Mouse (Mus musculus) heart, embryonic 16.5 days (tissue): ENCODE data around the gene Chek2. TPM values are rescaled to one million over a fixed set of nuclear protein-coding genes. Genes with fewer than 3 reads are reported as not detected.

Experiments
- ATAC-seq: fragments of 200-750 bp; cut with Nextera tagmentation; replicated peaks from 2 replicates; pipeline ENCODE4 v1.8.0; 2017; ENCODE audit warnings: moderate number of reproducible peaks; ENCODE audit not compliant: insufficient read depth, low FRiP score; ENCODE audit errors: extremely low read depth
- H3K27ac ChIP-seq: fragments of 300-500 bp; sonication (generic); 2 replicates; pipeline ENCODE4 v1.5.1; 2014; ENCODE audit warnings: mild to moderate bottlenecking, low read length, control low read depth, moderate library complexity
- H3K27me3 ChIP-seq: fragments of 300-500 bp; sonication (generic); 2 replicates; pipeline ENCODE4 v1.6.1; 2014; ENCODE audit warnings: low read length, mixed read lengths; ENCODE audit not compliant: control insufficient read depth, insufficient read depth
- H3K36me3 ChIP-seq: fragments of 300-500 bp; sonication (generic); 2 replicates; pipeline ENCODE4 v1.6.1; 2014; ENCODE audit not compliant: control insufficient read depth, insufficient read depth
- H3K4me1 ChIP-seq: fragments of 300-500 bp; sonication (generic); 2 replicates; pipeline ENCODE4 v1.6.1; 2014; ENCODE audit warnings: low read length, mixed read lengths; ENCODE audit not compliant: control insufficient read depth, insufficient read depth
- H3K4me2 ChIP-seq: fragments of 300-500 bp; sonication (generic); 2 replicates; pipeline ENCODE4 v1.6.1; 2014; ENCODE audit warnings: low read depth, mild to moderate bottlenecking, control low read depth, low read length
- H3K4me3 ChIP-seq: fragments of 300-500 bp; sonication (generic); 2 replicates; pipeline ENCODE4 v1.5.1; 2014; ENCODE audit warnings: mild to moderate bottlenecking, control low read depth, low read length
- H3K9ac ChIP-seq: fragments of 300-500 bp; sonication (generic); 2 replicates; pipeline ENCODE4 v1.6.1; 2014; ENCODE audit warnings: low read length, control low read depth
- H3K9me3 ChIP-seq: fragments of 300-500 bp; sonication (generic); replicated peaks from 2 replicates; pipeline ENCODE4 v1.6.1; 2016; ENCODE audit warnings: low read length; ENCODE audit not compliant: control insufficient read depth
- WGBS: fragments of 180-500 bp; shearing (Covaris S2); extraction: QIAGEN DNeasy Blood & Tissue Kit; methylation state at CpG from one replicate; pipeline ENCODE4 v1.1.7; 2014; 5-methylcytosine and 5-hydroxymethylcytosine counted together
- polyA plus RNA-seq: library from polyadenylated mRNA; unstranded; fragments of >200 nt; fragmentation: Nextera tagmentation; extraction: Ambion mirVana; gene quantifications from 2 replicates; pipeline ENCODE4 v1.2.1, GENCODE M21; 2015

The Chek2 gene
- polyA plus RNA-seq, 1 experiment from 2014 or later = 19.0 TPM

DNA sequence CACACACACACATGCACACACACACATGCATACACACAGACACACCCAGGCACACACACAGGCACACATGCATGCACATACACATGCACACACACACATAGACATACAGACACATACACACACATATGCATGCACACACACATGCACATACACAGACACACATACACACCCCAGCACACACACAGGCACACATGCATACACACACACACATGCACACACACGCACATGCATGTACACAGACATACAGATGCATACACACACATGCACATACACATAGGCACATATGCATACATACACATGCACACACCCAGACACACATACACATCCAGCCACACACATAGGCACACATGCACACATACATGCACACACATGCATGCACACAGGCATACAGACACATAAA lies 66.9 kb downstream of the Chek2 start:
- Histone ChIP-seq H3K36me3 (peaks cover 2% of the 10 kb centered on the region; the same call in 1 of the 2 replicates), H3K27me3 (no peaks in the 10 kb centered on the region), H3K27ac (no peak overlapping the region), H3K4me2 (no peak overlapping the region), H3K9ac (no peak overlapping the region), H3K4me1 (peaks cover 11% of the 10 kb centered on the region), H3K9me3 (no peaks in the 10 kb centered on the region; the same call in 1 of the 2 replicates), H3K4me3 (no peak overlapping the region)
- ATAC-seq = no peak
- 97% methylated on average over 1 of the region's 1 CpGs for WGBS

- peaks cover 12% of the 10 kb centered on the region for H3K4me1 ChIP-seq
Measured at GRCm38 (mm10) chr5:110908879-110909278, 69.1 kb downstream of the Chek2 start.

DNA sequence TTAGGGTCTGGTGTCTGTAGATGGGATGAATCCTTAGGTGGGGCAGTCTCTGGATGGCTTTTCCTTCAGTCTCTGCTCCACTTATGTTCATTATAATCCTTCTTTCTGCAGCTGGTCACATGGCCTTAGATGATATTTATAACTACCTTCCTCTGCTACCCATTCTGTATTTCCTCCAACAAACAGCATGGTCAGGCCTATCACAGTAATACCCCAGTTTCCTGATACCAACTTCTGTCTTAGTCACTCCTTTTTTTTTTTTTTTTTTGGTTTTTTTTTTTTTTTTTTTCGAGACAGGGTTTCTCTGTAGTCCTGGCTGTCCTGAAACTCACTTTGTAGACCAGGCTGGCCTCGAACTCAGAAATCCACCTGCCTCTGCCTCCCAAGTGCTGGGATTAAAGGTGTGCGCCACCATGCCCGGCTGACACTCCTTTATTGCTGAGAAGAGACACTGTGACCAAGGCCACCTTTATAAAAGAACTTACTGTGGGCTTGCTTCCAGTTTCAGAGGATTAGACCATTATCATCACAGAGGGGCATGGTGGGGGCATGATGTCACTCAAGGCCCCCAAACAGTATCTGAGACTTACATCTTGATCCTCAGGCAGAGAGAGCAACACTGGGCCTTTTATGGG lies 70.3 kb downstream of the Chek2 start:
- H3K27me3 ChIP-seq = no peaks in the 10 kb centered on the region
- H3K4me2 ChIP-seq = no peak overlapping the region
- peaks cover 12% of the 10 kb centered on the region for H3K4me1 ChIP-seq
- 84% methylated on average over 4 of the region's 4 CpGs for WGBS
- H3K9me3 ChIP-seq = no peaks in the 10 kb centered on the region; the same call in 1 of the 2 replicates
- H3K9ac ChIP-seq = no peak overlapping the region
- ATAC-seq = no peak
- H3K27ac ChIP-seq = no peak overlapping the region
- no peak overlapping the region for H3K4me3 ChIP-seq
- peaks cover 2% of the 10 kb centered on the region; the same call in 1 of the 2 replicates for H3K36me3 ChIP-seq

More at GRCm38 (mm10) chr5:110908879-110909278, 69.1 kb downstream of the Chek2 start:
- no peak overlapping the region for H3K27ac ChIP-seq
- ATAC-seq = no peak
- no peak overlapping the region for H3K4me2 ChIP-seq
- H3K27me3 ChIP-seq = no peaks in the 10 kb centered on the region
- H3K9me3 ChIP-seq = no peaks in the 10 kb centered on the region; the same call in 1 of the 2 replicates
- peaks cover 2% of the 10 kb centered on the region; the same call in 1 of the 2 replicates for H3K36me3 ChIP-seq
- H3K4me3 ChIP-seq = no peak overlapping the region
- no peak overlapping the region for H3K9ac ChIP-seq

GRCm38 (mm10) chr5:110914859-110915258 lies 75.1 kb downstream of the Chek2 start:
- Histone ChIP-seq H3K36me3 (no peaks in the 10 kb centered on the region), H3K9ac (no peak overlapping the region), H3K4me3 (no peak overlapping the region), H3K9me3 (no peaks in the 10 kb centered on the region), H3K27ac (no peak overlapping the region), H3K27me3 (no peaks in the 10 kb centered on the region), H3K4me1 (peaks cover 22% of the 10 kb centered on the region), H3K4me2 (no peak overlapping the region)
- WGBS = 82% methylated on average over 11 of the region's 11 CpGs
- ATAC-seq = no peak

- no peak overlapping the region for H3K4me2 ChIP-seq
- H3K9ac ChIP-seq = no peak overlapping the region
- ATAC-seq = no peak
- H3K27ac ChIP-seq = no peak overlapping the region
- H3K4me1 ChIP-seq = peaks cover 15% of the 10 kb centered on the region
- no peaks in the 10 kb centered on the region for H3K27me3 ChIP-seq
- no peaks in the 10 kb centered on the region for H3K36me3 ChIP-seq
- 82% methylated on average over 3 of the region's 3 CpGs for WGBS
- no peaks in the 10 kb centered on the region for H3K9me3 ChIP-seq
- no peak overlapping the region for H3K4me3 ChIP-seq
Measured at GRCm38 (mm10) chr5:110916241-110916640, 76.5 kb downstream of the Chek2 start.

- Histone ChIP-seq H3K27ac (no peak overlapping the region), H3K4me1 (peaks cover 14% of the 10 kb centered on the region), H3K36me3 (no peaks in the 10 kb centered on the region), H3K27me3 (no peaks in the 10 kb centered on the region), H3K4me3 (no peak overlapping the region), H3K9me3 (no peaks in the 10 kb centered on the region), H3K4me2 (no peak overlapping the region), H3K9ac (no peak overlapping the region)
- 83% methylated on average over 4 of the region's 4 CpGs for WGBS
- ATAC-seq = no peak
Measured at GRCm38 (mm10) chr5:110919541-110919940, 79.8 kb downstream of the Chek2 start.

DNA sequence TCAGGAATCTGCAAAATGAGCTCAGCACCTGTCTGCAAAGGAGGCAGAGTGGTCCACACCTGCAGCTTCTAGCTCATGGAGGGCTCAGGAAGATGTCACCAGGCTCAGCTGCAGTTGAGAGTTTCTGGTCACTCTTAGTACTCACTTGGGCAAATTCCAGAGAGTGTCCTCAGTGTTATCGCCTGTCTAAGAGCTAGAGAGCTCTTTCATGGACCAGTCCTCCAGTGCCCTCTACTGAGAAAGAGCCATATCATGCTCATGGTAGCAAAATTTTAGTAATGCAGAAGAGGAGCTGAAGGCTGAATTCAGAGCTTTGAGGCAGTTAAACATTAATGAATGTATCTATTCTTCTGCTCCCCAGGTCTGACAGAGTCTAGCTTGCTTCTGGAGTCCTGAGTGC lies 83.6 kb downstream of the Chek2 start:
- Histone ChIP-seq H3K4me2 (no peak overlapping the region), H3K36me3 (no peaks in the 10 kb centered on the region), H3K27ac (no peak overlapping the region), H3K9me3 (no peaks in the 10 kb centered on the region), H3K4me1 (peaks cover 4% of the 10 kb centered on the region), H3K27me3 (no peaks in the 10 kb centered on the region), H3K4me3 (no peak overlapping the region), H3K9ac (no peak overlapping the region)
- no peak for ATAC-seq
- WGBS = 8% methylated on average over 1 of the region's 1 CpGs

Other genes with a start within 250 kb of the Chek2 start
- gene Noc4l, start 186.6 kb upstream of the Chek2 start, polyA plus RNA-seq = 32.8 and 36.2 TPM in 2 replicates
- gene Ddx51, start 186.5 kb upstream of the Chek2 start, polyA plus RNA-seq = 13.9 and 14.8 TPM in 2 replicates
- gene Ep400, start 69.3 kb upstream of the Chek2 start, polyA plus RNA-seq = 26.0 and 28.9 TPM in 2 replicates
- 31.3 and 33.9 TPM in 2 replicates for gene Pus1, start 59.3 kb upstream of the Chek2 start, polyA plus RNA-seq
- 10.0 and 13.1 TPM in 2 replicates for gene Ulk1, start 29.9 kb upstream of the Chek2 start, polyA plus RNA-seq
- 22.5 and 23.1 TPM in 2 replicates for gene Hscb, start 202 bp upstream of the Chek2 start, polyA plus RNA-seq
- gene Ttc28, start 39.8 kb downstream of the Chek2 start, polyA plus RNA-seq = 5.7 and 5.8 TPM in 2 replicates